Mouse (Mus musculus) c-Kit-positive CD71-positive TER-119-positive erythroid progenitor cells, embryonic 14.5 days (primary cell): Measurements from ENCODE around the gene Zdhhc1.

Experiments
- DNase-seq: peaks from one replicate; pipeline ENCODE4 v3.0.0-alpha.2; 2013; ENCODE audit warnings: low spot score

The Zdhhc1 gene

DNA sequence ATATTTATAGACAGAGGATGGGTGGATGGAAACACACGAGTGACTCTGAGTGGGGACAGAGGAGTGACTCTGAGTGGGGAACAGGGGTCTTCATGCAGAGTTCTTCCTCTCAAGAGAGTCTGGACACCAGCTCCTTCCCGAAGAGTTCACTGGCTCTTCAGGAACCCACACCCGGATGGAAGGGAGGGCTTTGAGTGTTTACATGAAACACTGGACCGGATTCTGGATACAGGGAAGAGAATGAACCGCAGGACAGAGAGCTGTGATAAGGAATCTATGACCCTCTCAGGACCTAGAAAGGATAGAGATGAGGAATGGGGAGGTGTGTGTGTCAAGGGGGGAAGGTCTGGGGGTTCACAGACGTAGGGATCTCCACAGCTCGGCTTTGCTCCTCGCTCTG is 20.6 kb upstream of the Zdhhc1 start:
- DNase-seq, result no peak

DNA sequence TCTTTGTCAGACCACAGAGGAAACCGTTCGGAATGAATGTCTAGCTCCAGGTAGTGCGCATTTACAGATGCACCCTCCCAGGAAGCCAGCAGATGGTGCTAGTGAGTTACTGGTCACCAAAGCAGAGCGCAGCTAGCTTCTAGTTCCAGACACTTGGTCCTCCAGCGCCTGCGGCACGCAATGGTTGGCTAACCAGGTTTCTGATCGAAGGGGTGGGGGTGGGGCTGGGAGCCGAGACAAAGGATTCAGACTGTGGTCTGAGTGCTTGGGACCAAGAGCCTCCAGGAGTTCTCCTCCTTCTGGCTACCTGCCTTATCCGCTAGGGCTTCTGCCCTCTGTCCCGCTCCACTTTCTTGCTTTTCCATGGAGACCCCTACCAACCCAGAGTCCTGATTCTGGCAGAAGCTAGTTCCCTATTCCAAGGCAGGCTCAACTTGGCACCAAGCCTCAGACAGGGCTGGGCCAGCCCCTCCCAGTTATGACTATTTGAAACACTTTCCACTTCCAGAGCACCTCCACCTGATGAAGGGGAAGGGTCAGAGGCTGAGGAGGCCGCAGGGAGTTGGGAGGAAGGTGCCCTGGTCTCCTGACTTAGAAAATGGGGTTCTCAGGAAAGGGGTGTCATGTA is 19.4 kb upstream of the Zdhhc1 start:
- peak; percentile 71 for DNase-seq

GRCm38 (mm10) chr8:105514656-105515055 is 18.0 kb upstream of the Zdhhc1 start:
- no peak for DNase-seq

GRCm38 (mm10) chr8:105514194-105514593 is 17.5 kb upstream of the Zdhhc1 start:
- DNase-seq, result no peak

DNA sequence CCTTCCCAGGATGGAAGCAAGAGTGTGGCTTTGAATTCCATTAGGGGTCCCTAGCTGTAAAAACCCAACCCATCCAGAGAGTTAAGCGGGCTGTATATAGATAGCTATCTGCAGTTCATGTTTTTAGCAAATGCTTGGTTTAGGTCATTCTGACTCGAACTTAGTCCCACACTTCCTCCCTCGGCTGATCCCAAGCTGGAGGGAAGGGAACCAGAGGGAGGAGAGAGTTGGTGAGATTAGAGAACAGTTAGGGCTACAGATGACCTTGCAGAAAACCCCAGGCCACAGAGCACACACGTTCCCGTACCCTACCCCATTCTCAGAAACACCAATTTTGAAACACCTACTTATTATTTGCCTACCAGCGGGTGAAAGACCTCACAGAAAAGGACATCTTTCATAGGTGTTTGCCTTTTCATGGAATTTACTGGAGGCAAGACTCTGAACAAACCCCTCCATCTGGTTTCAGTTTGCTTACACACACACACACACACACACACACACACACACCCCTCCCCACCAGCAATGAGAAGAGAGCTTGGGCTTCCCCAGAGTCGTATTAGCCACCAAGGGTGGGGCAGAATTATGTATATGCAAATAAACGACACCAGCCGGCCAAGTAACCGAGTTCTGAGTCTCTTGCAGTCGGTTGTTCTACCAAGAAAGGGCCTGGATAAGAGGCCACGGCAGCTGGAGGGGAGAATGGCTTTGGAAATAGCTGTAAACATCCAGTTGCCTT is 13.5 kb upstream of the Zdhhc1 start:
- DNase-seq, result no peak

- no peak for DNase-seq
Measured at GRCm38 (mm10) chr8:105508758-105509157, 12.1 kb upstream of the Zdhhc1 start.

DNA sequence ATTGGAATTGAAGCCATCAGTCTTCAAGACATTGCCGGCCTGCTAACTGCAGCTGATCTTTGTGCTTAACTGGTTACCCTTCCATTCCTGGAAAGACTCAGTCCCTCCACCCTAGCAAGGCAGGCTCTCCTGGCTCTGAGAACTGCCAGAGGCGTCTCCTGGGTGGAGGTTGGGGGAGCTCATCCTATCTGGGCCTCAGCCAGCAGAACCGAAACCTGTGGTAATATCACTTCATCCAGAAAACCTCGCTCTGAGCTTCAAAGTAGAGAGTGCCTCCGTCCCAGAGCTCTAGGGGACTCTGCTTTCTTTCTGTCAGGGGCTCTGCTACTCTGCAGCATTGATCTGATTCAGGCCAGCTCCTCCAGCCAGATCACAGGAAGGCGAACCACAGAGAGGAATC is 10.3 kb upstream of the Zdhhc1 start:
- no peak for DNase-seq

GRCm38 (mm10) chr8:105504617-105505016 is 7.9 kb upstream of the Zdhhc1 start:
- DNase-seq, result no peak

GRCm38 (mm10) chr8:105499787-105500186 is 3.1 kb upstream of the Zdhhc1 start:
- DNase-seq, result no peak

DNA sequence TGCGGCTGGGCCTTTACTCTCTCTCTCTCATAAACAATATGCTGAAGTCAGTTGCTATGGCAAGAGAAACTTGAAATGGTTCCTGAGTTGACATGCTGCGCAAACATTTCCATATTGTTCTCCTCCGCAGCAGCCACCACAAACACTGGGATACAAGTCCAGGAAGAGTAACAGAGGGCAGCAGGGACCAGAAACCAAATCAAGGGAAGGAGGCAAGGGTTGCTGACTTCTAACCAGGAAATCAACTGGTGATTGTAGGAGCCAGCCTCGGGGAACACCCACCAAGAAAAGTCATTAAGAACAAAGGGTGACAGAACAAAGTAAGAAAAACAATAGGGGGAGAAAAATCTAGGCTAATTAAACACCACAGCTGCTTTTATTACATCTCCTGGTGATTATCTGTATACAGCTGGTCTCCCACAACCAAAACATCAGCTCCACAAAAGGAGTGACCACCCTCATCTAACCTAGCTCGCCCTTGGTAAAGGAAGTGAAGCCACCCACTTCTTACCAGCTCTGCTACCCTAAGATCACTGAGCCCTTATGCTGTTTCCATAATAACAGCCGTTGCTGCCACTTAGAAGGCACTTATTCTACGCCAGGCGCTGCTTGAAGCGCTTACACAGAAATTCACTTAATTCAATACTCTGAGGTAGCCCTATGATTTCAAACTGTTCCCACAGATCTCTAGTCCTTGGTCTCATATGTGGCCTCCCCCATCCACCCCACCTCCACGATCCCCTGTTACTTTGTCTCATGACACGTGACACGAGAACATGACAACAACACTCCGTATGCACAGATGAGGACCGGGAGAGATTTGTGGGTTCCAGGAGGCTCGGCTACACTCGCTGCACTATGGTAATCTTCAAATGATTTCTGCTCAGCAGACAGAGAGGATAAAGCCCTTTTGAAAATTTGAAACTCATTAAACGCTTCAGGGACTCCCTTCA is 1.1 kb downstream of the Zdhhc1 start:
- no peak for DNase-seq

DNA sequence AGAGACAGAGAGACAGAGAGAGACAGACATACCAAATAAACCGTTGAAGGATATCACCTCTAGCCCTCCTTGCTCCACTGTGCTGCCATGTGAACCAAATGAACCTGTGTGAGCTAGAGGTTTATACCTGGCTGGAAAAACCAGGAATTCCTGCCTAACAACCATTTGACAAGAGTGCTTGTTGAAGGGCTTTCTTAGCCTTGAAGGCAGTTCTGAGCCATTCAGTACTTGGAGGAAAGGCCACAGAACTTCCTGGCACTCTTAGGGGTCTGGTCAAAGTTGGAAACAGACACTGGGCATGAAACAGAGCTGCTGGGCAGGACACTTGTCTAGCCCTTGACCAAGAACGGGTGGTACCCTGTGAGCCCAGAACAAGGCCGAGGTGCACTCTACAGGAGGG is 2.1 kb downstream of the Zdhhc1 start:
- no peak for DNase-seq

GRCm38 (mm10) chr8:105493495-105493894 is 3.2 kb downstream of the Zdhhc1 start:
- no peak for DNase-seq

DNA sequence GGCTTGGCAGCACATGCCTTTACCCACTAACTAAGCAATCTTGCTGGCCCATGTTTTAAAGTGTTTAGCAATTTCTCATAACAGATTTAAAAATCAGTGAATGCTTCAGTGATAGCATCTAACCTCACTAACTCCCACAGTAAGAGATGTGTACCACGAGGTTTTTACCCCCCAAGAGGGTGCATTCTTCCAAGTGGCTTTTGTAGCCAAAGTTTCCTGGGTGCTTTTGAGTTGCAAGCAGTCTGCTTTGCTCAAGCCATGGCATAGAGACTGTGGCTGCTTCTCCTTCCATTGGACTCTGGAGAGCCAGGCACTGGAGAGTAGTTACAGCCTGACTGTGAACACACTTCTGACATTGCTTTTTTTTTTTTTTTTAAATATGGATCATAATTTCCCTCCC is 7.4 kb downstream of the Zdhhc1 start:
- DNase-seq, result no peak

GRCm38 (mm10) chr8:105488082-105488481 is 8.6 kb downstream of the Zdhhc1 start:
- no peak for DNase-seq

DNA sequence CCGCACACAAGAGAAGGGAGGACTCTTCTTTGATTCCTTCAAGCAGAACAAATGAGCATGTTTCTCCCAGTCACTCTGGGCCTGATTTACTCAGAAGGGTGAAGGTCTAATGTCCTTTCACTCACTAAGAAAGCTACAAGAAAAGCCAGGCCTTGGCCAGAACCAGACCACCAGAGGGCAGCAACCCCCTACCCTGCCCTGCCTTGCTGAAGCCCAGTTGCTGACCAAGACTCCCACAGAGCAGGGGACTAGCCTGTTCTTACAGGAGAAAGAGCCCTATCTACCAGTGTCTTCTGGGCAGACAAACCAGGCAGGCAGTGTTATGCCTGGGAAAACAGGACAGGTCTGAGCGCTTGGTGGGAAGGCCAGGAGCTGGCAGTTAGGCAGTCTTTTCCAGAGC is 12.3 kb downstream of the Zdhhc1 start:
- DNase-seq, result no peak

- DNase-seq, result no peak
Measured at GRCm38 (mm10) chr8:105484030-105484368, 12.7 kb downstream of the Zdhhc1 start.

DNA sequence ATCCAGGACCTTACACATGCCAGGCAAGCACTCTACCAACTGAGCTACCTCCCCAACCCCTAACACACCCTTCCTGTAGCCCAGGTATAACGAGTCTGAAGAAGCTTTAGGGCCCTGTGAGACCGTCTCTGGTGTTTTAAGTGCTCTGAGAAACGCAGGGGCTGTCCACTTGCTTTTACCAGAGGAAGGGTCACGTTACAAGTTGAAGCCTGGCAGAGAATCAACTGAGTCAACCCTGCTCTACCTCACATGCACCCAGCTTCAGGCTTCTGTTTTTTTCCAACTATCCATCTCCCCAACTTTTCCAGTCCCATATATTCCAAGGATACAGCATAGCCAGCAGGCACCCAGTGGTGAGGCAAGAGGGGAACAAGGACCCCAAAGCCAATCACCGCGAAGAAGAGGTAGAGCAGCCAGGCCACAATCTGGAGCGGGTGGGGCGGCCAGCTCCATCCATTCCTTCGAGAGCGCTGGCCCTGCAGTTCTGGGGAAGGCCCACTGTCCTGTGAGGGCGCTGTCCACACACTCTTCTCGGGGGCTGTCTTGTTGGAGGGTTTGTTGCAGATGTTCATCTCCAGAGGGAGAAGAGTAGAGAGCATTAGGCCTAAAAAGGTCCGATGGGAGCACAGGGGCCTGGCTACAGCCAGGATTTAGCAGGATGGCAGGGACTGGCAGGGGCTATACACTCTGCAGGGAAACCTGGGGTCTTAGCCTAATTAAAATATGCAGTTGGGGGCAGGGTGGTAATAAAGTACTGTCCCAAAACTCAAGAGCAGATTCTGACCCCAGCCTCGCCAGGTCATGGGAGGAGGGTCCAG is 13.3 kb downstream of the Zdhhc1 start:
- DNase-seq, result no peak

GRCm38 (mm10) chr8:105482123-105482522 is 14.6 kb downstream of the Zdhhc1 start:
- DNase-seq, result no peak

- DNase-seq, result peak; percentile 53
Measured at GRCm38 (mm10) chr8:105481453-105481852, 15.2 kb downstream of the Zdhhc1 start.

DNA sequence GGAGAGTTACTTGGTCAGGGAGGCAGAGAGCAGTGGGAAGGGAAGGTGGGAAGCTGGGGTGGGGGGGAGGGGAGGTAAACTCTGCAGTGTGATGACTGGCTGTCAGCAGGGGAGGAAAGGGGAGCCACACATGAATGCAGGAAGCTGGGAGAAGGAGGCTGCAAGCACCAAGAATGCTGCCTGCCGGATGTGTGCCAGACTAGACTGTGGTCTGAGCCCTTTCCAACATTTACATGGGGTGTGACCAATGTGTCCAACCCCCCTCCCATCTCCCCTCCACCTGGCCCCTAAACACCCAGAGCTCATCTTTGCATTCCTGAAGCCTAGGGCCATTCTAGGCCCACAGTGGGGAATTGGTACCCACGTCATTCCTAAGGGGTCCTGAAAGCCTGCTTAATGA is 15.7 kb downstream of the Zdhhc1 start:
- DNase-seq, result no peak

DNA sequence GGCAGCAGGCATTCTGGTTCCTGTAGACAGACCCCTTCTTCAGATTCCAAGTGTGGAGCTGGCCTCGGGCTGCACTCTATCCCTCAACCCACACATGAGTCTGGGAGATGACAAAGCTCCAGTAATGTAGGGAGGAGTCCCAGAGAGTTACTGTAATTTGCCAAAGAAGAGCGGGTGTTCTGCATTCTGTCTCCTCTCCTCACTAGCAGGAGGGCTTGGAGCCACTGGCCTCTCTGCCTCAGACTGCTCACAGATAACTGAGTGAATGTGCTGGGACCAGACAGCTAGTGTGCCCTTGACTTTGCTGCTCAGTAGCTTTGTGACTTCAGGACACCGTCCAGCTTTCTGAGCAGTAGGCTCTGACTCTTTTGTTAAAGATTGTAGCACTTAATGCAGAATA is 18.9 kb downstream of the Zdhhc1 start:
- no peak for DNase-seq
